Mouse (Mus musculus) liver, adult 2 months (tissue): ENCODE measurements around the gene Gm37240. TPM values are rescaled to one million over a fixed set of nuclear protein-coding genes. Genes with fewer than 3 reads are reported as not detected.

Source experiments
- DNase-seq: peaks from one replicate; pipeline ENCODE4 v3.0.0-alpha.2; 2011; ENCODE audit warnings: low read depth, low spot score; ENCODE audit errors: extremely low read depth
- H3K27ac ChIP-seq: fragments of 200-500 bp; replicated peaks from 2 replicates; pipeline ENCODE4 v1.5.1; 2012; ENCODE audit warnings: low read depth, mild to moderate bottlenecking, control low read depth, inconsistent platforms, low read length; ENCODE audit not compliant: insufficient read depth
- H3K27me3 ChIP-seq: fragments of 200-500 bp; 2 replicates; pipeline ENCODE4 v1.6.1; 2012; ENCODE audit warnings: mild to moderate bottlenecking, moderate library complexity, low read length, inconsistent platforms; ENCODE audit not compliant: control insufficient read depth, insufficient read depth
- H3K36me3 ChIP-seq: fragments of 200-500 bp; 2 replicates; pipeline ENCODE4 v1.6.1; 2012; ENCODE audit warnings: low read length, inconsistent platforms; ENCODE audit not compliant: control insufficient read depth, insufficient read depth
- H3K4me1 ChIP-seq: fragments of 200-500 bp; 2 replicates; pipeline ENCODE4 v1.6.1; 2011; ENCODE audit warnings: low read length; ENCODE audit not compliant: control insufficient read depth, insufficient read depth
- H3K4me3 ChIP-seq: fragments of 200-500 bp; 2 replicates; pipeline ENCODE4 v1.5.1; 2011; ENCODE audit warnings: low read depth, mild to moderate bottlenecking, control low read depth, low read length, moderate library complexity; ENCODE audit not compliant: insufficient read depth
- H3K79me2 ChIP-seq: fragments of 200-500 bp; 2 replicates; pipeline ENCODE4 v1.6.1; 2012; ENCODE audit warnings: inconsistent platforms, mild to moderate bottlenecking, low read length, moderate library complexity; ENCODE audit not compliant: control insufficient read depth, insufficient read depth
- H3K9ac ChIP-seq: fragments of 200-500 bp; 2 replicates; pipeline ENCODE4 v1.6.1; 2012; ENCODE audit warnings: low read depth, mild to moderate bottlenecking, control low read depth, inconsistent platforms, low read length
- CTCF ChIP-seq: fragments of 200-500 bp; IDR thresholded peaks from 2 replicates; pipeline ENCODE4 v1.5.1; 2011; ENCODE audit warnings: low read depth, low read length, control low read depth
- POLR2A ChIP-seq: fragments of 200-500 bp; IDR thresholded peaks from 2 replicates; pipeline ENCODE4 v1.6.1; 2011; ENCODE audit warnings: low read length, control low read depth; ENCODE audit not compliant: insufficient read depth; ENCODE audit errors: extremely low read depth
- WGBS: fragments of 180-500 bp; shearing (Covaris S2); methylation state at CpG from one replicate; pipeline ENCODE4 v1.1.7; 2018; 5-methylcytosine and 5-hydroxymethylcytosine counted together
- polyA plus RNA-seq: library from polyadenylated mRNA; depleted of rRNA; stranded (reverse); fragments of >200 nt; gene quantifications from 2 replicates; pipeline ENCODE4 v1.2.3, GENCODE M21; 2012
- total RNA-seq: library from RNA; depleted of rRNA; stranded (reverse); fragments of >200 nt; gene quantifications from 2 replicates; pipeline ENCODE4 v1.2.3, GENCODE M21; 2014

Gene Gm37240
- total and polyA plus RNA-seq, 2 experiments, result 2.2 to 6.9 TPM

GRCm38 (mm10) chr3:85831785-85832184 lies 55.5 kb downstream of the Gm37240 start:
- Histone ChIP-seq H3K27me3 (no peaks in the 10 kb centered on the region), H3K9ac (no peak overlapping the region), H3K4me1 (no peaks in the 10 kb centered on the region), H3K27ac (no peak overlapping the region), H3K36me3 (no peaks in the 10 kb centered on the region), H3K79me2 (peaks cover 5% of the 10 kb centered on the region; the same call in 1 of the 2 replicates), H3K4me3 (no peak overlapping the region)
- TF ChIP-seq CTCF (no peak), POLR2A (no peak)
- WGBS, result 57% methylated on average over 1 of the region's 1 CpGs
- no peak for DNase-seq

DNA sequence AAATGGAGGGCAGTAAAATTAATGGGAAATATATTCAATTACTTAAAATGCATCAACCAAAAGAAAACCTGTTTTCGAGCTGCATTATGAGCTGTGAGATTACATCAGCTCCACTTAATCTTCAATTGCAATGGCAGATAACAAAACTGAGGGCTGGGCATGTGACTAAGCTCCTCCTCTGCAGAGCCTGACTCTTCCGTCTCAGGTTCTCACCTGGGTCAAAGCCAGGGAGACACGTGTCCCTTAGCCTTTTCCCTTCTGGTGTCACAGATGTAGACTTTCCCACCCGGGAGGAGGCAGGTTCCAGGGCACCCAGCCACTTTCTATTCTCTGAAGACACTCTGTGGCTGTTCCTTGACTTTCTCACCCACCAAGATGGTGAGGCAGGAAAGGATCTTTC lies 58.3 kb downstream of the Gm37240 start:
- H3K79me2 ChIP-seq, result peaks cover 3% of the 10 kb centered on the region; the same call in 1 of the 2 replicates
- no peak overlapping the region for H3K4me3 ChIP-seq
- DNase-seq, result peak; percentile 38
- no peaks in the 10 kb centered on the region for H3K36me3 ChIP-seq
- H3K9ac ChIP-seq, result no peak overlapping the region
- no peaks in the 10 kb centered on the region for H3K4me1 ChIP-seq
- H3K27me3 ChIP-seq, result no peaks in the 10 kb centered on the region
- 51% methylated on average over 4 of the region's 4 CpGs for WGBS
- H3K27ac ChIP-seq, result no peak overlapping the region
- no peak for TF ChIP-seq POLR2A
- TF ChIP-seq CTCF, result no peak

DNA sequence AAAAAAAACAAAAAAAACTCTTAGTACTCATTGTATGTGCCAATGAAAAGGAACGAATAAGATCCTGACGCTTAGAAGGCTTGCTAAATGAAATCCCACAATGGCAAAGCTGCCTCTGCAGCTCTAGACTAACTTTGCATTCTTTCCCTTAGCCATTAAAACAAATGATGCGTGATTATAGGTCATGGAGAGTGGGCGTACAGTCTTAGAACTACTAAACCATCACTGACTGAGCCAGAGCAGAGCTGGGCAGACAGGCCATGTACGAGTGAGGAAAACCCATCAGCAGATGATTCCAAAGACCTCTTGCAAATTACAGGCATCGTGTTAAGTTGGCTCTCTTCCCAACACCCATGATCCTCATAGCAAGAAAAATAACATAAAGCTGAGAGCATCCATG lies 59.5 kb downstream of the Gm37240 start:
- H3K27ac ChIP-seq, result no peak overlapping the region
- H3K4me1 ChIP-seq, result no peaks in the 10 kb centered on the region
- TF ChIP-seq CTCF (no peak), POLR2A (no peak)
- H3K4me3 ChIP-seq, result no peak overlapping the region
- DNase-seq, result no peak
- 92% methylated on average over 6 of the region's 6 CpGs for WGBS
- H3K9ac ChIP-seq, result no peak overlapping the region
- no peaks in the 10 kb centered on the region for H3K36me3 ChIP-seq
- peaks cover 3% of the 10 kb centered on the region; the same call in 1 of the 2 replicates for H3K79me2 ChIP-seq
- no peaks in the 10 kb centered on the region for H3K27me3 ChIP-seq

- Histone ChIP-seq H3K36me3 (no peaks in the 10 kb centered on the region), H3K79me2 (peaks cover 3% of the 10 kb centered on the region), H3K27me3 (no peaks in the 10 kb centered on the region), H3K9ac (no peak overlapping the region), H3K4me3 (no peak overlapping the region), H3K4me1 (no peaks in the 10 kb centered on the region), H3K27ac (no peak overlapping the region)
- no peak for DNase-seq
- 70% methylated on average over 4 of the region's 4 CpGs for WGBS
- TF ChIP-seq POLR2A, result no peak
- TF ChIP-seq CTCF, result no peak
These were observed 60.0 kb downstream of the Gm37240 start for GRCm38 (mm10) chr3:85827283-85827682.

DNA sequence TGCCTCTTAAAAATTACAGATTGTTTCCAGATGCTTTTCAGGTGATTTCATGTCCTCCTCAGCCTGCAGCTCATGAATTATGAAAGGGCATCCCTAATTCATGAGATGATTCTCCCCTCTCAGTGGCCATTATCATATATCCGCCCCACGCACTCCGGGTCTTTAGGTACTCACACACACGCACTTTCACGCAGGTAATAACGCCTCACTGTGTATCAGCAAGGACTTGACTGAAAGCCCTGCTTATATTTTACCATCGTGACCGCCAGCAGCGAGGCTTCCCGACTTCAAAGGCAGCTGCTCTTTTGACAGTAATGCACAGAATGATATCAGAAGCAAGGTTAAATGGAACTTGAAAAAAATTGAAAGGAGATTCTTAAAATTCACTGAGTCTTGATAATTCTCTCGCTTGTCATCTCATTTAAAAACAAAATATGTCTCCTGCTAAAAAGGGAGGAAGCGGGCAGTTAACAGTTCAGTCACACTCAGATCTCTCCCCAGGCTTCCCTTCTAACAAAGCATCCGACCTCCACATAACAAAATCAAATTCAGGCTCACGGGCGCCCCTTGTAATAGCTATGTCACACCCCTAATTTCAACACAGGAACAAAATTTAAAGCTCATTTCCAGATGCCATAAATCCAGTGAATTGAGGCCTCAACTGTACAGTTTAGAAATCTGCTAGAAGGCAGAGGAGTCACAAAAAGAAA lies 66.3 kb downstream of the Gm37240 start:
- 93% methylated on average over 15 of the region's 15 CpGs for WGBS

GRCm38 (mm10) chr3:85819319-85819718 lies 68.0 kb downstream of the Gm37240 start:
- TF ChIP-seq POLR2A (no peak), CTCF (no peak)
- Histone ChIP-seq H3K27me3 (no peaks in the 10 kb centered on the region), H3K4me3 (no peak overlapping the region), H3K27ac (no peak overlapping the region), H3K4me1 (peaks cover 10% of the 10 kb centered on the region), H3K9ac (no peak overlapping the region), H3K36me3 (no peaks in the 10 kb centered on the region), H3K79me2 (peaks cover 4% of the 10 kb centered on the region)
- DNase-seq, result peak; percentile 90
- 34% methylated on average over 3 of the region's 3 CpGs for WGBS

More for the DNA sequence above, 66.3 kb downstream of the Gm37240 start:
- no peak overlapping the region for H3K27ac ChIP-seq
- H3K36me3 ChIP-seq, result no peaks in the 10 kb centered on the region
- no peaks in the 10 kb centered on the region for H3K27me3 ChIP-seq
- no peak overlapping the region for H3K9ac ChIP-seq
- H3K79me2 ChIP-seq, result peaks cover 4% of the 10 kb centered on the region
- peaks cover 8% of the 10 kb centered on the region for H3K4me1 ChIP-seq
- no peak for DNase-seq
- no peak overlapping the region for H3K4me3 ChIP-seq
- no peak for TF ChIP-seq CTCF
